Mouse (Mus musculus) neural tube, embryonic 14.5 days (tissue): ENCODE measurements at regions not wholly inside any gene's neighbourhood (a gene's known extent, or its start where the extent isn't known, plus 50 kb on each side); places are given as distances from the start of the nearest gene placed in this dataset.

Source experiments
- ATAC-seq: fragments of 200-750 bp; cut with Nextera tagmentation; 2 replicates; pipeline ENCODE4 v1.8.0; 2017; ENCODE audit warnings: low read depth, mild to moderate bottlenecking, moderate TSS enrichment, moderate library complexity
- H3K27ac ChIP-seq: fragments of 300-500 bp; sonication (generic); 2 replicates; pipeline ENCODE4 v1.5.1; 2014; ENCODE audit warnings: low read depth, mild to moderate bottlenecking, control low read depth, low read length, moderate library complexity, mixed read lengths
- H3K27me3 ChIP-seq: fragments of 300-500 bp; sonication (generic); 2 replicates; pipeline ENCODE4 v1.6.1; 2014; ENCODE audit warnings: low read length; ENCODE audit not compliant: control insufficient read depth, insufficient read depth
- H3K36me3 ChIP-seq: fragments of 300-500 bp; sonication (generic); 2 replicates; pipeline ENCODE4 v1.6.1; 2014; ENCODE audit warnings: low read length, mixed read lengths; ENCODE audit not compliant: control insufficient read depth, insufficient read depth
- H3K4me1 ChIP-seq: fragments of 300-500 bp; sonication (generic); 2 replicates; pipeline ENCODE4 v1.6.1; 2014; ENCODE audit warnings: low read length; ENCODE audit not compliant: control insufficient read depth, insufficient read depth
- H3K4me2 ChIP-seq: fragments of 300-500 bp; sonication (generic); 2 replicates; pipeline ENCODE4 v1.6.1; 2014; ENCODE audit warnings: mild to moderate bottlenecking, low read depth, low read length, control low read depth
- H3K4me3 ChIP-seq: fragments of 300-500 bp; sonication (generic); 2 replicates; pipeline ENCODE4 v1.5.1; 2014; ENCODE audit warnings: low read depth, low read length, control low read depth, mixed read lengths
- H3K9ac ChIP-seq: fragments of 300-500 bp; sonication (generic); replicated peaks from 2 replicates; pipeline ENCODE4 v1.6.1; 2014; ENCODE audit warnings: low read depth, mild to moderate bottlenecking, control low read depth, low read length, mixed read lengths
- H3K9me3 ChIP-seq: fragments of 300-500 bp; sonication (generic); 2 replicates; pipeline ENCODE4 v1.6.1; 2016; ENCODE audit warnings: low read length; ENCODE audit not compliant: control insufficient read depth
- WGBS: fragments of 180-500 bp; shearing (Covaris S2); extraction: QIAGEN DNeasy Blood & Tissue Kit; methylation state at CpG from one replicate; pipeline ENCODE4 v1.1.7; 2014; 5-methylcytosine and 5-hydroxymethylcytosine counted together

- H3K27me3 ChIP-seq, result no peaks in the 10 kb centered on the region
- no peaks in the 10 kb centered on the region for H3K9me3 ChIP-seq
- H3K9ac ChIP-seq, result no peak overlapping the region
- ATAC-seq, result no peak
- no peaks in the 10 kb centered on the region for H3K36me3 ChIP-seq
- no peak overlapping the region for H3K4me2 ChIP-seq
- H3K27ac ChIP-seq, result no peak overlapping the region
- 0 out of 2 replicates have a peak, but pooled peaks cover 2% of the 10 kb centered on the region for H3K4me1 ChIP-seq
- H3K4me3 ChIP-seq, result no peak overlapping the region
- WGBS, result 63% methylated on average over 7 of the region's 7 CpGs
These were observed 171.3 kb upstream of the Tgfbr2 start for GRCm38 (mm10) chr9:116346495-116346894.

- Histone ChIP-seq H3K27ac (no peak overlapping the region), H3K9me3 (no peaks in the 10 kb centered on the region), H3K9ac (no peak overlapping the region), H3K4me2 (no peak overlapping the region), H3K4me3 (no peak overlapping the region), H3K36me3 (no peaks in the 10 kb centered on the region), H3K27me3 (no peaks in the 10 kb centered on the region), H3K4me1 (no peaks in the 10 kb centered on the region)
- 88% methylated on average over 3 of the region's 3 CpGs for WGBS
- no peak for ATAC-seq
These were observed 167.9 kb upstream of the Tgfbr2 start for GRCm38 (mm10) chr9:116343086-116343481.

GRCm38 (mm10) chr9:116342446-116343085 is 167.4 kb upstream of the Tgfbr2 start:
- Histone ChIP-seq H3K4me1 (no peaks in the 10 kb centered on the region), H3K36me3 (no peaks in the 10 kb centered on the region), H3K27me3 (no peaks in the 10 kb centered on the region), H3K9ac (no peak overlapping the region), H3K4me3 (no peak overlapping the region), H3K27ac (no peak overlapping the region), H3K9me3 (no peaks in the 10 kb centered on the region), H3K4me2 (no peak overlapping the region)
- ATAC-seq, result no peak
- 81% methylated on average over 8 of the region's 8 CpGs for WGBS

DNA sequence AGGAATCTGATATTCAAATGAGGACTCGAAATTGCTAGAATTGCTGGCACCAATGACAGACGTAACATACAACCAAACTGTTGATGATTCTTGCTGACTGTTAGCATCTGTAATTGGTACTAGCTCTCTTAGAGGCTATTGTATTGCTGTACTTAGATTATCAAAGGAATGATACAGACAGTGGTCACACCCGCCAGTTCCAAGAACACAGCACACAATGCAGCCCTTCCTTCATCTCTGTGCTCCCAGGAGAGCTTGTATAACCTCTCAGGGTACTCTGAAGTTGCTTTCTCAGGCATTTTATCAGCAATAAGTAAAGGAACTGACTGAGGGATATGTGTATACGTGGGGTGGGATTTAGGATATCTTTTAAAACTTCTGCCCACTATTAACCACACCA is 166.8 kb upstream of the Tgfbr2 start:
- Histone ChIP-seq H3K36me3 (no peaks in the 10 kb centered on the region), H3K27me3 (no peaks in the 10 kb centered on the region), H3K4me3 (no peak overlapping the region), H3K9ac (no peak overlapping the region), H3K9me3 (no peaks in the 10 kb centered on the region), H3K27ac (no peak overlapping the region), H3K4me2 (no peak overlapping the region), H3K4me1 (no peaks in the 10 kb centered on the region)
- 74% methylated on average over 4 of the region's 4 CpGs for WGBS
- no peak for ATAC-seq

DNA sequence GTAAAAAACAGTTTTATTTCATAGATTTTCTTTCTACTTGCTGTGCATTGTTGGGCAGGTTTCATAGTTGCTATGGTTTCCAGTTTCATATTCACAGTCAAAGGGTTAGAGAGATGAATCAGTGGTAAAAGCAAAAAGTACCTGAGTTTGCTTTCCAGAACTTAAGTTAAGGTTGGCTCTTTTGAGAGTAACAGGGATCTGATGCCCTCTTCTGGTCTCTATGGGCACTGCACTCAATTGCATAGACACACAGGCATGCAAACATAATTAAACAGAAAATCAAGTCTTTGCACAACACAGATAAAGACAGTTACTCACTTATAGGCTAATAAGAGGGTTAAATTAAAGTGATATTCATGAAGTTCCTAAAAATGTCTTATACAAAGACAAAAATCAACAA is 165.8 kb upstream of the Tgfbr2 start:
- H3K27me3 ChIP-seq, result no peaks in the 10 kb centered on the region

DNA sequence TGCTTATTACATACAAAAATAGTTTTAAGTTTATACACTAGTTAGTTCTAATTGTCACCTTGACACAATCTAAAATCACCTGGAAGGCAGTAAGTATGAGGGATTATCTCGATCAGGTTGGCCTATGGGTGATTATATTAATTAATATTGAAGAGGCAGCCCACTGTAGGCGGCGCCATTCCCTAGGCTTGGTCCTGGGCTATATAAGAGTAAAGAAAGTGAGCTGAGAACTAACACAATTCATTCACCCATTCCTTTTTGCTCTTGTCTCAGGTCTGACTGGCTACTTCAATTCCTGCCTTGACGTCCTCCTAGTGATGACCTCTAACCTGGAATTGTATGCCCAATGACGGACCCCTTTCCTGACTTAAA is 163.6 kb upstream of the Tgfbr2 start:
- no peak overlapping the region for H3K9ac ChIP-seq
- no peaks in the 10 kb centered on the region for H3K4me1 ChIP-seq
- no peaks in the 10 kb centered on the region for H3K9me3 ChIP-seq
- H3K27me3 ChIP-seq, result no peaks in the 10 kb centered on the region
- H3K27ac ChIP-seq, result no peak overlapping the region
- WGBS, result 96% methylated on average over 5 of the region's 5 CpGs
- H3K36me3 ChIP-seq, result no peaks in the 10 kb centered on the region
- no peak for ATAC-seq
- no peak overlapping the region for H3K4me2 ChIP-seq
- H3K4me3 ChIP-seq, result no peak overlapping the region

More for the DNA sequence above, 165.8 kb upstream of the Tgfbr2 start:
- Histone ChIP-seq H3K9ac (no peak overlapping the region), H3K36me3 (no peaks in the 10 kb centered on the region), H3K4me3 (no peak overlapping the region), H3K27ac (no peak overlapping the region), H3K9me3 (no peaks in the 10 kb centered on the region), H3K4me2 (no peak overlapping the region), H3K4me1 (no peaks in the 10 kb centered on the region)
- no peak for ATAC-seq

- H3K4me2 ChIP-seq, result no peak overlapping the region
- 82% methylated on average over 5 of the region's 5 CpGs for WGBS
- no peak overlapping the region for H3K9ac ChIP-seq
- ATAC-seq, result no peak
- H3K27ac ChIP-seq, result no peak overlapping the region
- H3K9me3 ChIP-seq, result no peaks in the 10 kb centered on the region
- H3K36me3 ChIP-seq, result no peaks in the 10 kb centered on the region
- H3K27me3 ChIP-seq, result no peaks in the 10 kb centered on the region
- no peak overlapping the region for H3K4me3 ChIP-seq
- no peaks in the 10 kb centered on the region for H3K4me1 ChIP-seq
These were observed 163.1 kb upstream of the Tgfbr2 start for GRCm38 (mm10) chr9:116338093-116338728.

DNA sequence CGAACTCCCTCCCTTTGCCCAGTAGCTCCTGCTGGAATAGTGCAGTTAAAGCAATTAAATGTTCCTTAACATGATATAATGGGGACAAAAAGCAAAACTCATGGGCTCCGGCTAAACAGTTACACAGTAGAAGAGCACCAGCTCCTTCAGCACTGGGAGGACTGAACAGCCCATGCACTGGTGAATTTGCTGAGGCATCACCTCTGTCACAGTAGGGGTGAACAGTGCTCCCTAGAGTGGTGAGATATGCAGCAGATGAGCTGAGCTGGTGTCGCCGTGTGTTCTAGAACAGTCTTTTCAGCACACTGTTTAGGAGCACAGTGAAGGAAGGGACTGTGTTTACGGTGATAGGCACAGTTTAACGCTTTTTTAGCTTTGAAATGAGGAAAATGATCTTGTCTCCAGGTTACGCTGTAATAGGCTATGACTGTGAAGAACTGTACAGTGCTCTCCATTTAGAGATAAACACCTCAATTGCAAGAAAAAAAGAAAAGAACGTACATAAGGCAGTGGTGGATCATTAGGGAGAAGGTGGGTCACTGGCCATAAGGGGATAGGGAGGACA is 162.4 kb upstream of the Tgfbr2 start:
- Histone ChIP-seq H3K9ac (no peak overlapping the region), H3K4me3 (no peak overlapping the region), H3K9me3 (no peaks in the 10 kb centered on the region), H3K36me3 (no peaks in the 10 kb centered on the region), H3K27ac (no peak overlapping the region), H3K27me3 (no peaks in the 10 kb centered on the region), H3K4me2 (no peak overlapping the region), H3K4me1 (no peaks in the 10 kb centered on the region)
- ATAC-seq, result no peak
- 92% methylated on average over 8 of the region's 8 CpGs for WGBS

DNA sequence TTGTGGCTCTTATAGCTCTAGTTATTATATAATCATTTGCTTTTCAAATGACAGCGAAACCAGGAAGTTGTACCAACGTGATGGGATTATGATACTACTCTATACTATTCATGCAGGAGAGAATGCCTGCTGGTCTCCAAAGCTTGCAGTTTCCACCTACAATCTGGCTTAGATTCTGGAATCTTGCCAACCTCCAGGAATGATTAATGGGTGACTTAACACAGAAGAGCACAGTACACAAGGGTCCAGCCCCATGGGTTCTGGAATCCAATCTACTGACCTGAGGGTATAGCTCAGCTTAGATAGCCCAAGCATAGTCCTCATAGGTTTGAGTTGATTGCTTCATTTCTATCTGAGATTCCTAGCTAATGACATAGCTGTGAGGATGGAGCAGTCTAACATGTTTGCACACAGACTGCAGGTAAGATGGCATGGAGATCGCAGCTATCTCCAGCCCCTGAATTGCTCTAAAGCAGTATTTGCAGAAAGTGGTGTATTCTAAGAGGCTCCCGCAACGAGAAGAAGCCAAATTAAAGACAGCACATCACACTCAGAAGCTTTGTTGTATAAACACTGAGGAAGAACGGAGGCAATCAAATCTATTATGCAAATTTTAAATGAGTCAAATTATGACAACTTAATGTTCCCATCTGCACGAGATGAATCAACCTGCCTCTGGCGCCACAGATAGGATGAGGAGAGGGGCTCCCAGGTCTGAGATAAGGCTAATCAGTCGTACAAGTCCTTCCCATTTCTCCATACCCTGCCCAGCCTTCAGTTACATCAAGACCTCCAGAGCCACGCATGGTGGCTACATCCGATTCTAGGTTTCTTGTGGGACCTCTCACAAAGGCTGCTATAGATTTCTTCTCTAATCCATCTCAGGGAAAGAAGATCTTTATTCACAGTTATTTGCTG is 160.7 kb upstream of the Tgfbr2 start:
- ATAC-seq, result no peak
- Histone ChIP-seq H3K27ac (no peak overlapping the region), H3K9ac (no peak overlapping the region), H3K36me3 (no peaks in the 10 kb centered on the region), H3K4me1 (no peaks in the 10 kb centered on the region), H3K9me3 (no peaks in the 10 kb centered on the region), H3K4me2 (no peak overlapping the region), H3K4me3 (no peak overlapping the region), H3K27me3 (no peaks in the 10 kb centered on the region)
- 86% methylated on average over 11 of the region's 11 CpGs for WGBS
